Mouse (Mus musculus) megakaryocyte, embryonic 14.5 days (primary cell): Measurements from ENCODE around the gene Usp1.

Experiments
- FLI1 ChIP-seq: IDR thresholded peaks from 2 replicates; pipeline ENCODE4 v1.6.1; 2012; ENCODE audit warnings: low read length, inconsistent platforms, mixed read lengths
- GATA1 ChIP-seq: IDR thresholded peaks from 3 replicates; pipeline ENCODE4 v1.6.1; 2012; ENCODE audit warnings: mixed read lengths, low read length, inconsistent platforms, borderline replicate concordance

- TF ChIP-seq GATA1 (no peak), FLI1 (no peak)
Observed at GRCm38 (mm10) chr4:98882706-98883105, 40.9 kb upstream of the Usp1 start.
